Mouse (Mus musculus): ENCODE data around the gene Thsd1. TPM values are rescaled to one million over a fixed set of nuclear protein-coding genes. Genes with fewer than 3 reads are reported as not detected.
"Not testable (repeated sequence)": the region's sequence is repeated elsewhere in the genome, so short reads cannot be mapped to it uniquely, and the experiment has no call there.

Thsd1 gene
- polyA plus RNA-seq, 1 experiment from 2014 or later, result 7.3 TPM

DNA sequence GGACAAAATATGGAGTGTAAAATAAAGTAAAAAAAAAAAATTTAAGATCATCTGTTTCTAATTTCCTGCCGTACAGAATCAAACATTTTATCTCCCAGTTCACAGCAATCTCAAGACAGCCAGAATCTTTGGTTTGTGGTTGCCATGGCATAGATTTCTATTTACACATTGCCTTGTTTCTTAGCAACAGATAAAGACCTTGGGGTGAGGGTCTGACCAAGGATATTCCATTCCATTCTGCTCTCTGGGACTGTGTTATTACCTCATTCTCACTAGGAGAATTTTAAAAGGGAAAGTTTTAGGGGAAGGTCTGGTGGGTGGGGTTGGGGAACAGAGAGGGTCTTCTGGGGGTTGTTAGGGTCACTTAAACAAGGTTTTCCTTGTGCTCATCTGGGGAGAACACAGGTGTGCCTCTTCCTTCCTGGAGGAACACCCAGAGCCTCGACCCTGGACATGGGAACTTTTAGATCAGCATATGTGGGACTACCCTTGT, 55.9 kb downstream of the Thsd1 start, which contains the start of gene Tpte:
Gene Tpte, plus strand, starts transcription at position 443 of the 493 bp plus-strand sequence.
- no peaks in the 10 kb centered on the region for H3K36me3 ChIP-seq (ENCODE audit: control insufficient read depth, insufficient read depth, low read length)
- 60% methylated on average over 2 of the region's 2 CpGs for WGBS
- H3K4me3 ChIP-seq (ENCODE audit: low read depth, low read length), result no peak within 1 kb of the TSS
- H3K27ac ChIP-seq (ENCODE audit: low read length), result no peak within 1 kb of the TSS
- H3K4me1 ChIP-seq (ENCODE audit: control insufficient read depth, insufficient read depth, low read length), result no peaks in the 10 kb centered on the region
- no peak for ATAC-seq
- H3K4me2 ChIP-seq (ENCODE audit: low read length), result no peak within 1 kb of the TSS
- H3K9ac ChIP-seq (ENCODE audit: low read depth, low read length), result no peak within 1 kb of the TSS
- no peaks in the 10 kb centered on the region for H3K27me3 ChIP-seq (ENCODE audit: control insufficient read depth, insufficient read depth, low read depth, low read length)
- H3K9me3 ChIP-seq (replicated peaks; ENCODE audit: control insufficient read depth, low read length, poor library complexity, severe bottlenecking), result no peaks in the 10 kb centered on the region

DNA sequence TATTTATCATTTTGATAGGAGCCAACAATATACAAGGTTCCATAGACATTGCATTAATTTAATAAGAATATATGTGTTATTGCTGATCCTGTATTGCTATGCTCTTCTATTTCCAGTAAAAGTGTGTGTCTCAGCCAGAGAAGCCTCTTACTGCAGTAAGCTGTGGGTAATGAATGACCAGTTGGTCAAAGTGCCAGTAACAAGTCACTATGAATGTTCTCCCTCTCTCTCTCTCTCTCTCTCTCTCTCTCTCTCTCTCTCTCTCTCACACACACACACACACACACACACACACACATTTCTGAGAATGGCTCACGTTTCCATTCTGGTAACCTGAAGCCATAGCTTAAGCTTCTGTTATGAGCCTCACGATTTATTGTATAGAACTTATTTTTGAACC, 75.2 kb downstream of the Thsd1 start:
- 48% methylated on average over 2 of the region's 2 CpGs for WGBS
- no peak for ATAC-seq

DNA sequence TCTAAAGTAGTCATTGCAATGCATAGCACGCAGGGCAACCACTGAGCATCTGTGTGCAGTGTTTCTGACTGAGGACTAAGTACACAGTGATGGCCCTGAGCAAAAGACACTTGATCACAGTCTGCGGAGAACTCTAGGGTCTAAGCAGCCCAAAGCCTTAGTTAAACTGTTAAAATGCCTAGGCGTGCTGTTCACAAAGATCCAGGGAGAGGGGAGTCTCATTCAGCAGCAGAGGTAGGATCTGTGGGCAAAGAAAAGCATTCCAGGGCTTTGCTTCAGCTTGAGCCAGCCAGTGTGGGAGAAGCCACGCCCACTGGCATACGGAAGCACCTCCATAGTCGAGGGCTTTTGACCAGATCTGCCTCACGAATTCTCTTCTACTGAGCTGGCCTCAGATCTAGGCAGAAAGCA, 75.8 kb downstream of the Thsd1 start:
- no peak overlapping the region for H3K27ac ChIP-seq (ENCODE audit: low read length)
- H3K27me3 ChIP-seq (ENCODE audit: control insufficient read depth, insufficient read depth, low read depth, low read length), result no peaks in the 10 kb centered on the region
- no peaks in the 10 kb centered on the region for H3K9me3 ChIP-seq (replicated peaks; ENCODE audit: control insufficient read depth, low read length, poor library complexity, severe bottlenecking)
- H3K4me1 ChIP-seq (ENCODE audit: control insufficient read depth, insufficient read depth, low read length), result no peaks in the 10 kb centered on the region; the same call in 1 of the 2 replicates
- H3K4me3 ChIP-seq (ENCODE audit: low read depth, low read length), result peak overlapping the region; percentile 12
- H3K36me3 ChIP-seq (ENCODE audit: control insufficient read depth, insufficient read depth, low read length), result no peaks in the 10 kb centered on the region
- peak; percentile 89 for ATAC-seq
- H3K9ac ChIP-seq (ENCODE audit: low read depth, low read length), result peak overlapping the region; percentile 46; the same call in 1 of the 2 replicates
- 15% methylated on average over 7 of the region's 7 CpGs for WGBS
- peak overlapping the region; percentile 42 for H3K4me2 ChIP-seq (ENCODE audit: low read length)

More for the DNA sequence above, 75.2 kb downstream of the Thsd1 start:
- no peak overlapping the region for H3K4me3 ChIP-seq (ENCODE audit: low read depth, low read length)
- H3K4me2 ChIP-seq (ENCODE audit: low read length), result no peak overlapping the region
- no peak overlapping the region for H3K9ac ChIP-seq (ENCODE audit: low read depth, low read length)
- H3K4me1 ChIP-seq (ENCODE audit: control insufficient read depth, insufficient read depth, low read length), result no peaks in the 10 kb centered on the region; the same call in 1 of the 2 replicates
- H3K27me3 ChIP-seq (ENCODE audit: control insufficient read depth, insufficient read depth, low read depth, low read length), result no peaks in the 10 kb centered on the region
- H3K27ac ChIP-seq (ENCODE audit: low read length), result no peak overlapping the region
- no peaks in the 10 kb centered on the region for H3K36me3 ChIP-seq (ENCODE audit: control insufficient read depth, insufficient read depth, low read length)
- no peaks in the 10 kb centered on the region for H3K9me3 ChIP-seq (replicated peaks; ENCODE audit: control insufficient read depth, low read length, poor library complexity, severe bottlenecking)

- H3K4me3 ChIP-seq (ENCODE audit: low read depth, low read length); H3K9me3 ChIP-seq (replicated peaks; ENCODE audit: control insufficient read depth, low read length, poor library complexity, severe bottlenecking); H3K27me3 ChIP-seq (ENCODE audit: control insufficient read depth, insufficient read depth, low read depth, low read length); ATAC-seq; H3K36me3 ChIP-seq (ENCODE audit: control insufficient read depth, insufficient read depth, low read length); H3K9ac ChIP-seq (ENCODE audit: low read depth, low read length); H3K27ac ChIP-seq (ENCODE audit: low read length); H3K4me1 ChIP-seq (ENCODE audit: control insufficient read depth, insufficient read depth, low read length); H3K4me2 ChIP-seq (ENCODE audit: low read length): not testable (repeated sequence)
- 91% methylated on average over 8 of the region's 9 CpGs for WGBS
Measured at GRCm38 (mm10) chr8:22304045-22304444, 76.9 kb downstream of the Thsd1 start.

- 81% methylated on average over 10 of the region's 10 CpGs for WGBS
- ATAC-seq, result no peak
Measured at GRCm38 (mm10) chr8:22306999-22307398, 79.9 kb downstream of the Thsd1 start.

More at GRCm38 (mm10) chr8:22306999-22307398, 79.9 kb downstream of the Thsd1 start:
- Histone ChIP-seq H3K4me3 (ENCODE audit: low read depth, low read length) (no peak overlapping the region), H3K4me2 (ENCODE audit: low read length) (no peak overlapping the region), H3K36me3 (ENCODE audit: control insufficient read depth, insufficient read depth, low read length) (no peaks in the 10 kb centered on the region), H3K4me1 (ENCODE audit: control insufficient read depth, insufficient read depth, low read length) (no peaks in the 10 kb centered on the region; the same call in 1 of the 2 replicates), H3K9ac (ENCODE audit: low read depth, low read length) (no peak overlapping the region), H3K27ac (ENCODE audit: low read length) (no peak overlapping the region), H3K9me3 (replicated peaks; ENCODE audit: control insufficient read depth, low read length, poor library complexity, severe bottlenecking) (no peaks in the 10 kb centered on the region), H3K27me3 (ENCODE audit: control insufficient read depth, insufficient read depth, low read depth, low read length) (no peaks in the 10 kb centered on the region)

Other genes with a start within 250 kb of the Thsd1 start
- 1.5 and 1.6 TPM in 2 replicates for gene Atp7b, start 167.0 kb upstream of the Thsd1 start, polyA plus RNA-seq (2015; fragmentation: Nextera tagmentation; extraction: Ambion mirVana)
- gene Alg11, start 166.6 kb upstream of the Thsd1 start, polyA plus RNA-seq (2015; fragmentation: Nextera tagmentation; extraction: Ambion mirVana), result 44.5 and 49.6 TPM in 2 replicates
- gene Nek5, start 102.3 kb upstream of the Thsd1 start, polyA plus RNA-seq (2015; fragmentation: Nextera tagmentation; extraction: Ambion mirVana), result 1.0 and 1.3 TPM in 2 replicates
- gene Nek3, start 60.9 kb upstream of the Thsd1 start, polyA plus RNA-seq (2015; fragmentation: Nextera tagmentation; extraction: Ambion mirVana), result 6.1 and 9.1 TPM in 2 replicates
- gene Ckap2, start 41.5 kb upstream of the Thsd1 start, polyA plus RNA-seq (2015; fragmentation: Nextera tagmentation; extraction: Ambion mirVana), result 6.6 and 8.4 TPM in 2 replicates
- 41.6 and 44.2 TPM in 2 replicates for gene Vps36, start 34.5 kb upstream of the Thsd1 start, polyA plus RNA-seq (2015; fragmentation: Nextera tagmentation; extraction: Ambion mirVana)
- not detected in 2 replicates for gene Tpte, start 56.1 kb downstream of the Thsd1 start, polyA plus RNA-seq (2015; fragmentation: Nextera tagmentation; extraction: Ambion mirVana)
- 7.1 and 7.2 TPM in 2 replicates for gene Slc25a15, start 171.3 kb downstream of the Thsd1 start, polyA plus RNA-seq (2015; fragmentation: Nextera tagmentation; extraction: Ambion mirVana)
- gene Mrps31, start 184.0 kb downstream of the Thsd1 start, polyA plus RNA-seq (2015; fragmentation: Nextera tagmentation; extraction: Ambion mirVana), result 34.3 and 39.4 TPM in 2 replicates